Mouse (Mus musculus): Measurements from ENCODE around the gene Ang. TPM values are rescaled to one million over a fixed set of nuclear protein-coding genes. Genes with fewer than 3 reads are reported as not detected.

Ang gene
- total RNA-seq, 2 experiments from 2014 or later = 6.3 to 6.4 TPM

DNA sequence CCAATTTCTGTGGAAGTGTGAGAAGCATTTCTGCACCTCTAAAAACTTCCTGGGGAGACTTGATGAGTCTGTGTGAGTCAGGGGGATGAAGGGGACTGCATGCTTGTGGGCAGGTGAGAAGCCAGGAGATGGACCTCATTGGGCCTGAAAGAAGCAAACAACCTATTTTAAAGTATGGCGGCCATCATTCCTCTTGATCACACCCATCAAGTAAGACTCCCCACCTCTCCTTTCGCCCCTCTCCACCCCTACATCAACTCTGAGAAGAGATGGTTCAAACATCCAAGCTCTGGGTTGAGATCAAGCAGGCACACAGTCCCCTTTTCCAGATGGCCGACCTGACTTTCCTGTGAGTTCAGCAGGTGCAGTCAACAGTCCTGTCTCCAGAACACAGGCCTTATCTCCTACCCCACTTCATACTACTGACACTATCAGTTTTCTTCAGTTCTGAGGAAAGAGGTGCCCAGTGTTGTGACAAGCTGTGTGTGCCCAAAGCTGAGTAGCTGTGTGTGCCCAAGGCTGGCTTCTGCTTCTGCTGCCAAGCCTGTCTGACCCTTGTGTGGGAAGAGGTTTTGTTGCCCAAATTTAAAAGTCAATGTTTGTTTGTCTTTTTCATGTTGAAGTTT lies 59.4 kb downstream of the Ang start:
- DNase-seq (ENCODE audit: low spot score in 2 of 2) = no peak
- intact Hi-C loops (cut with DNase I) = no loop called here

Other genes with a start within 250 kb of the Ang start
- gene Tep1, start 220.6 kb upstream of the Ang start, total RNA-seq (2021) = 1 to 10 TPM; 2.4 to 5.0 TPM
- 1 to 10 TPM; 2.3 to 3.2 TPM for gene Klhl33, start 193.6 kb upstream of the Ang start, total RNA-seq (2021)
- gene Osgep, start 166.3 kb upstream of the Ang start, total RNA-seq (2021) = 10 to 100 TPM; 30.7 to 34.6 TPM
- gene Apex1, start 166.2 kb upstream of the Ang start, total RNA-seq (2021) = 10 to 100 TPM; 51.7 to 55.9 TPM
- 100 to 1,000 TPM in 1 of 2 experiments, 10 to 100 TPM in 1; 97.5 to 102 TPM for gene Pip4p1, start 160.3 kb upstream of the Ang start, total RNA-seq (2021)
- 10 to 100 TPM; 12.0 to 13.6 TPM for gene Pnp, start 160.1 kb upstream of the Ang start, total RNA-seq (2021)
- gene Gm49342, start 146.6 kb upstream of the Ang start, total RNA-seq (2021) = 10 to 100 TPM; 11.4 to 18.0 TPM
- 1 to 10 TPM; 1.1 to 1.9 TPM for gene Pnp2, start 135.2 kb upstream of the Ang start, total RNA-seq (2021)
- under 1 TPM in 1 of 2 experiments, not detected in 1; 0.27 TPM for gene Rnase10, start 83.4 kb upstream of the Ang start, total RNA-seq (2021)
- not detected for gene Rnase9, start 49.3 kb upstream of the Ang start, total RNA-seq (2021)
- gene Rnase11, start 41.0 kb upstream of the Ang start, total RNA-seq (2021) = not detected
- not detected for gene Rnase12, start 33.5 kb upstream of the Ang start, total RNA-seq (2021)
- not detected for gene Olfr750, start 16.7 kb upstream of the Ang start, total RNA-seq (2021)
- gene Rnase4, start 73 bp upstream of the Ang start, total RNA-seq (2021) = 10 to 100 TPM; 20.5 to 21.8 TPM
- not detected for gene Eddm3b, start 23.3 kb downstream of the Ang start, total RNA-seq (2021)
- gene Rnase6, start 32.8 kb downstream of the Ang start, total RNA-seq (2021) = under 1 TPM in 1 of 2 experiments, not detected in 1; 0.32 TPM
- gene Rnase1, start 55.6 kb downstream of the Ang start, total RNA-seq (2021) = under 1 TPM; 0.57 to 0.73 TPM
- not detected for gene Rnase2b, start 71.1 kb downstream of the Ang start, total RNA-seq (2021)
- gene Ang2, start 108.0 kb downstream of the Ang start, total RNA-seq (2021) = not detected
- gene Ear14, start 112.2 kb downstream of the Ang start, total RNA-seq (2021) = not detected
- gene Rnase2a, start 165.0 kb downstream of the Ang start, total RNA-seq (2021) = not detected